Mouse (Mus musculus): Measurements from ENCODE around the gene Ebf4. TPM values are rescaled to one million over a fixed set of nuclear protein-coding genes. Genes with fewer than 3 reads are reported as not detected.
A peak's percentile ranks its signal among the peaks of the same experiment; 100 is the strongest.

Ebf4 gene
- polyA plus RNA-seq, 1 experiment from 2014 or later, result 2.6 TPM

DNA sequence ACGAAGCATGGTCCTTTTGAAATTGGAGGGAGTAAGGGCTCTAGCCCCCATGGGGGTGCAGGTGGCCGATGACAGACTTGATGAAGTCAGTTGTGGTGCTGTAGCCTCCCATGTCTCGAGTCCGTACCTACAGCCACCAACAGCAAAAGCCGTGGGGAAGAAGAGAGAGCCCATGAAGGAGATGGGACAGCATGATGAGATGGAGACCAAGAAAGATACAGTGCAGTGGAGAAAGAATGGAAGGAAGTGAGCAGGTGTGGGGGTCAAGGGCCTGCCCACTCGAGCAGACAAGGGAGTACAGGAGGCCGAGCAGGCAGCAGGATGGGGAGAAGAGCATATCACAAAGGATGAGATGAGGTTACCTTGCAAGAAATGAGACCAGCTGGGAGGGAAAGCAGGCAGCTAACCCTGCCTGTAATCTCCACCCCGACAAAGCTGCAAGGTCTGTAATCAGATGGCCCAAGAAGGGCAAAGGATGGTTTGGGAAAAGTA, 15.3 kb upstream of the Ebf4 start:
- WGBS, result 45% methylated on average over 8 of the region's 8 CpGs
- no peak overlapping the region for H3K4me3 ChIP-seq
- H3K27me3 ChIP-seq, result no peaks in the 10 kb centered on the region
- H3K9ac ChIP-seq, result no peak overlapping the region
- no peaks in the 10 kb centered on the region for H3K9me3 ChIP-seq
- H3K4me2 ChIP-seq, result no peak overlapping the region
- no peak overlapping the region for H3K27ac ChIP-seq
- H3K4me1 ChIP-seq (replicated peaks), result peaks cover 36% of the 10 kb centered on the region
- no peak for ATAC-seq (ENCODE audit: low FRiP score)
- H3K36me3 ChIP-seq, result peaks cover 63% of the 10 kb centered on the region

GRCm38 (mm10) chr2:130280224-130280623, 14.7 kb upstream of the Ebf4 start:
- Histone ChIP-seq H3K4me2 (no peak overlapping the region), H3K9me3 (no peaks in the 10 kb centered on the region), H3K27me3 (no peaks in the 10 kb centered on the region), H3K4me1 (replicated peaks) (peaks cover 38% of the 10 kb centered on the region), H3K9ac (no peak overlapping the region), H3K36me3 (peaks cover 63% of the 10 kb centered on the region), H3K4me3 (no peak overlapping the region), H3K27ac (no peak overlapping the region)
- WGBS, result 70% methylated on average over 7 of the region's 7 CpGs
- no peak for ATAC-seq (ENCODE audit: low FRiP score)

- H3K9ac ChIP-seq, result no peak overlapping the region
- ATAC-seq (ENCODE audit: low FRiP score), result no peak
- WGBS, result 79% methylated on average over 4 of the region's 4 CpGs
- no peak overlapping the region for H3K4me2 ChIP-seq
- peaks cover 37% of the 10 kb centered on the region for H3K4me1 ChIP-seq (replicated peaks)
- H3K9me3 ChIP-seq, result no peaks in the 10 kb centered on the region
- H3K36me3 ChIP-seq, result peaks cover 57% of the 10 kb centered on the region
- no peaks in the 10 kb centered on the region for H3K27me3 ChIP-seq
- no peak overlapping the region for H3K4me3 ChIP-seq
- H3K27ac ChIP-seq, result no peak overlapping the region
Measured at GRCm38 (mm10) chr2:130280818-130281217, 14.2 kb upstream of the Ebf4 start.

GRCm38 (mm10) chr2:130283854-130284654, 10.9 kb upstream of the Ebf4 start, which contains the start of gene Idh3b:
Gene Idh3b, minus strand, starts transcription at chr2:130284547.
- WGBS, result 2% methylated on average over 51 of the region's 51 CpGs
- Histone ChIP-seq H3K36me3 (peaks cover 28% of the 10 kb centered on the region), H3K9ac (peak within 1 kb of the TSS; percentile 88), H3K4me3 (peak within 1 kb of the TSS; percentile 83), H3K4me2 (peak within 1 kb of the TSS; percentile 99), H3K9me3 (no peaks in the 10 kb centered on the region), H3K27ac (peak within 1 kb of the TSS; percentile 67), H3K4me1 (replicated peaks) (peaks cover 23% of the 10 kb centered on the region), H3K27me3 (no peaks in the 10 kb centered on the region)
- ATAC-seq (ENCODE audit: low FRiP score), result peak; percentile 91

- Histone ChIP-seq H3K9me3 (no peaks in the 10 kb centered on the region), H3K27me3 (0 out of 2 replicates have a peak, but pooled peaks cover 1% of the 10 kb centered on the region), H3K4me2 (no peak overlapping the region), H3K27ac (no peak overlapping the region), H3K4me1 (replicated peaks) (peaks cover 33% of the 10 kb centered on the region), H3K9ac (0 out of 2 replicates have a peak overlapping the region, but pooled peaks have one; percentile 2), H3K4me3 (no peak overlapping the region), H3K36me3 (no peaks in the 10 kb centered on the region)
- no peak for ATAC-seq (ENCODE audit: low FRiP score)
- WGBS, result 81% methylated on average over 4 of the region's 4 CpGs
Measured at GRCm38 (mm10) chr2:130289086-130289485, 5.9 kb upstream of the Ebf4 start.

DNA sequence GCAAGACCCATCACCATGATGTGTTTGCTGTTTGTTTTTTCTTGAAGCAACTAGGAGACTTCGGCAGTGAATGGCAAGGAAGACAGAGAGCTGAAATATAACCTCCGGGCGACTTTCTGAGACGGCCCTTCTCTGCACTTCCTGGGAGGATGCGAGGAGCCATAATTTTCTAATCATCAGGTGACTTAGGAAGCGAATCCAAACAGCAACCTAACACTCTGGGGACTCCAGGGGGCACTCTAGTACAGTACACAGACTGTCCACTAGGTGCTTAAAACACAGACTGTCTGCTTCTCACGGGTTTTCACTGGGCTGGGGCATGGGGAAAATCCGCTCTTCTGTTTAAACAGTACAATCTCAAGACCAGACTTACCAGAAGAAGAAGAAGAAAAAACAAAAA, 3.5 kb upstream of the Ebf4 start:
- Histone ChIP-seq H3K4me2 (peak overlapping the region; percentile 18; the same call in 1 of the 2 replicates), H3K9ac (no peak overlapping the region)
- 22% methylated on average over 8 of the region's 8 CpGs for WGBS

GRCm38 (mm10) chr2:130293009-130293408, 2.0 kb upstream of the Ebf4 start:
- no peak overlapping the region for H3K9ac ChIP-seq
- no peak overlapping the region for H3K4me2 ChIP-seq
- H3K4me3 ChIP-seq, result no peak overlapping the region
- 50% methylated on average over 3 of the region's 3 CpGs for WGBS
- no peaks in the 10 kb centered on the region for H3K36me3 ChIP-seq
- no peak for ATAC-seq (ENCODE audit: low FRiP score)
- H3K27ac ChIP-seq, result no peak overlapping the region
- peaks cover 16% of the 10 kb centered on the region for H3K27me3 ChIP-seq
- no peaks in the 10 kb centered on the region for H3K9me3 ChIP-seq
- peaks cover 50% of the 10 kb centered on the region for H3K4me1 ChIP-seq (replicated peaks)

More for the DNA sequence above, 3.5 kb upstream of the Ebf4 start:
- no peaks in the 10 kb centered on the region for H3K9me3 ChIP-seq
- no peak overlapping the region for H3K27ac ChIP-seq
- peaks cover 11% of the 10 kb centered on the region for H3K27me3 ChIP-seq
- H3K4me3 ChIP-seq, result no peak overlapping the region
- H3K36me3 ChIP-seq, result no peaks in the 10 kb centered on the region
- no peak for ATAC-seq (ENCODE audit: low FRiP score)
- peaks cover 40% of the 10 kb centered on the region for H3K4me1 ChIP-seq (replicated peaks)

DNA sequence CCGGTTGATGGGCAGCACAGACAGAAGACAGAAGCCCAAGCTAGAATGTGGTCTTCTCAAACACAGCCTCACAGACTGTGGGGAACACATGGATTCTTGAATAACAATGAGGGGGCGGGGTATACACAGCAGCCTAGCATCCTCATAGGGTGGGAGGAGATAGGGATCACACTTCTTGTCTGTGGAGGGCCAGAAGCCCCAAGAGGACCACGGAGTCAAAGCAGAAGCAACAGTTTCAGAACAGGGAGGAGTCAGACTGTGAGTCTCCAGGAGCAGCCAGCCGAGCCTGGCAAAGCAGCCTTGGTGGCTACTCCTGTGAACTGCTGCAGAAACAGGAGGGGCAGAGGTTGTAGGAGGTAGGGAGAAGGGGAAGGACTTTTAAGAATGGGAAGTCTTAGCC, 1.5 kb upstream of the Ebf4 start:
- peaks cover 16% of the 10 kb centered on the region for H3K27me3 ChIP-seq
- H3K4me2 ChIP-seq, result peak overlapping the region; percentile 71; the same call in 1 of the 2 replicates
- H3K9me3 ChIP-seq, result no peaks in the 10 kb centered on the region
- H3K4me1 ChIP-seq (replicated peaks), result peaks cover 50% of the 10 kb centered on the region
- no peak overlapping the region for H3K4me3 ChIP-seq
- H3K27ac ChIP-seq, result no peak overlapping the region
- H3K36me3 ChIP-seq, result no peaks in the 10 kb centered on the region
- no peak overlapping the region for H3K9ac ChIP-seq
- 6% methylated on average over 4 of the region's 4 CpGs for WGBS
- ATAC-seq (ENCODE audit: low FRiP score), result no peak

GRCm38 (mm10) chr2:130294218-130294935, 592 bp upstream of the Ebf4 start:
- H3K27me3 ChIP-seq, result peaks cover 16% of the 10 kb centered on the region
- H3K4me2 ChIP-seq, result peak overlapping the region; percentile 71
- peak overlapping the region; percentile 79 for H3K4me3 ChIP-seq
- H3K27ac ChIP-seq, result peak overlapping the region; percentile 89
- ATAC-seq (ENCODE audit: low FRiP score), result no peak
- no peaks in the 10 kb centered on the region for H3K9me3 ChIP-seq
- H3K36me3 ChIP-seq, result no peaks in the 10 kb centered on the region
- peaks cover 54% of the 10 kb centered on the region for H3K4me1 ChIP-seq (replicated peaks)
- 9% methylated on average over 20 of the region's 20 CpGs for WGBS
- H3K9ac ChIP-seq, result peak overlapping the region; percentile 90

DNA sequence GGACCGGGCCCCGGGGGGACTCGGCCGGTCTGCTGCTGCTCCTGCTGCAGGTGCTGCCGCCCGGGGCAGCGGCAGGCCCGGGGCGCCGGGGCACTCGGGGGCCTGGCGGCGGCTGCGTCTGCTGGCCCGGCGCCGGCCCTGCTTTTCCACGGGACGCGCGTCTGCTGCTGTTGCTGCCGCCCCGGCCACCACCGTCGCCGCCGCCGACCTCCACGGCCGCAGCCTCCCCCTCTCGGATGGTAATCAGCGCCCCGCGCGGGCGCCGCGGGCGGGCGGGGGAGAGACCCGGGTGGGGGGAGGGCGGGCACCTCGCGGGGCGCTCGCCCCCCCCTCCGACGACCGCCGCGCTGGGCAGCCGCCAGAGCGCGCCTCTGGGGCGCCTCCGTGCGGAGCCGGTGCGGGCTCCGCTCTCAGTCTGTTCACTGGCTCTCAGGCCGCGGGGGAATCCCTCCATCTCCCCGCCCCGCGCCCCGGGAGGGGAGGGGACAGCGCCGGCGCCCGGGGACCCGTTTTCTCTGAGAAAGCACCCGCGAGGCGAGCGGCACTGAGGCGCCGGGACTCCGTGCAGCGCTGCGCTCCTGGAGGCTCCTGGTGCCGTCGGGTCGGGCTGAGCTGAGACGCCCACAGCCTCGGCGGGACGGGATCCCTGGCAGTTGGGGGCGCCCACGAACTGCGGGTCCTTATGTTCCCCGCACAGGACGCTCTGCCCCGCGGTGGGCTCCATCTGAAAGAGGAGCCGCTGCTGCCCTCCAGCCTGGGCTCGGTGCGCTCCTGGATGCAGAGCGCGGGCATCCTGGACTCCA, 563 bp downstream of the Ebf4 start:
- Histone ChIP-seq H3K9ac (peak overlapping the region; percentile 90), H3K4me2 (peak overlapping the region; percentile 71), H3K27me3 (peaks cover 16% of the 10 kb centered on the region), H3K36me3 (no peaks in the 10 kb centered on the region), H3K4me1 (replicated peaks) (peaks cover 54% of the 10 kb centered on the region), H3K9me3 (no peaks in the 10 kb centered on the region), H3K27ac (peak overlapping the region; percentile 89), H3K4me3 (peak overlapping the region; percentile 79)
- peak; percentile 65 for ATAC-seq (ENCODE audit: low FRiP score)
- whole genome bisulfite sequencing, result under 1% methylated on average over 40 of the region's 99 CpGs

- 4% methylated on average over 20 of the region's 20 CpGs for WGBS
- Histone ChIP-seq H3K4me1 (replicated peaks) (peaks cover 50% of the 10 kb centered on the region), H3K4me2 (peak overlapping the region; percentile 71), H3K9ac (peak overlapping the region; percentile 90), H3K27ac (peak overlapping the region; percentile 89), H3K36me3 (no peaks in the 10 kb centered on the region), H3K9me3 (no peaks in the 10 kb centered on the region), H3K27me3 (peaks cover 16% of the 10 kb centered on the region), H3K4me3 (peak overlapping the region; percentile 79)
- peak; percentile 33 for ATAC-seq (ENCODE audit: low FRiP score)
Measured at GRCm38 (mm10) chr2:130296134-130296745, 1.3 kb downstream of the Ebf4 start.

All from hindbrain, embryonic 13.5 days (tissue).